Mouse (Mus musculus): ENCODE measurements around the gene Gfral. TPM values are rescaled to one million over a fixed set of nuclear protein-coding genes. Genes with fewer than 3 reads are reported as not detected.

The Gfral gene
- polyA plus RNA-seq (2014; fragmentation: Nextera tagmentation; extraction: Ambion mirVana) = not detected in 2 replicates

DNA sequence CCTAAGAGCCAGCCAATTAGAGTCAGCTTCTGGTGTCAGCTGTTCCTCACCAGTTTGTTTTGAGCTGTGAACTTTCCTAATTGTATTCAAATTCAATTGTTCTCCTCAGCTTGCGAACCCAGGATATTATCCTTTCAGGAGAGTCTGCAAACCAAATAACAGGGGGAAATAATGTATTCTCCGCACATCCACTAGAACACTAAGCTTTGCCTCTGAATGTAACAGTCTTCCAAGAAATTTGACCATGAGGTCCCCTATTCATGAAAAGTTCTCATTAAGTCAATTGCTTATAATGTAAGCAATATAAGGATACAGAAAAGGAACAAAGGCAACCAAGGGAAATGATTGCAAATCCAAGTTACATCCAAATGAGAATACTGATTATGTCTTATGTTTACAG is at the start of gene Gfral:
Gene Gfral, minus strand, starts transcription at position 101 of the 400 bp plus-strand sequence.
- no peaks in the 10 kb centered on the region for H3K27me3 ChIP-seq (ENCODE audit: control insufficient read depth, insufficient read depth, low read length)
- no peaks in the 10 kb centered on the region for H3K4me1 ChIP-seq (ENCODE audit: control insufficient read depth, insufficient read depth, low read length)
- no peak for ATAC-seq (ENCODE audit: low FRiP score, low TSS enrichment)
- H3K36me3 ChIP-seq (ENCODE audit: control insufficient read depth, insufficient read depth, low read length) = no peaks in the 10 kb centered on the region
- H3K9ac ChIP-seq (replicated peaks; ENCODE audit: low read length) = no peak within 1 kb of the TSS
- 76% methylated on average over 2 of the region's 2 CpGs for WGBS
- H3K9me3 ChIP-seq (ENCODE audit: control insufficient read depth, low read length) = no peaks in the 10 kb centered on the region
- H3K27ac ChIP-seq (replicated peaks; ENCODE audit: low read depth, low read length) = no peak within 1 kb of the TSS
- no peak within 1 kb of the TSS for H3K4me2 ChIP-seq (ENCODE audit: low read length)
- no peak for DNase-seq
- H3K4me3 ChIP-seq (replicated peaks; ENCODE audit: low read depth, low read length) = no peak within 1 kb of the TSS

- Histone ChIP-seq H3K27ac (replicated peaks; ENCODE audit: low read depth, low read length) (no peak overlapping the region), H3K4me1 (ENCODE audit: control insufficient read depth, insufficient read depth, low read length) (no peaks in the 10 kb centered on the region), H3K27me3 (ENCODE audit: control insufficient read depth, insufficient read depth, low read length) (no peaks in the 10 kb centered on the region), H3K4me3 (replicated peaks; ENCODE audit: low read depth, low read length) (no peak overlapping the region), H3K9me3 (ENCODE audit: control insufficient read depth, low read length) (no peaks in the 10 kb centered on the region), H3K36me3 (ENCODE audit: control insufficient read depth, insufficient read depth, low read length) (no peaks in the 10 kb centered on the region), H3K9ac (replicated peaks; ENCODE audit: low read length) (no peak overlapping the region), H3K4me2 (ENCODE audit: low read length) (no peak overlapping the region)
- no peak for DNase-seq
- ATAC-seq (ENCODE audit: low FRiP score, low TSS enrichment) = no peak
- 84% methylated on average over 5 of the region's 5 CpGs for WGBS
These were observed 44.3 kb upstream of the Gfral start for GRCm38 (mm10) chr9:76257731-76258130.

DNA sequence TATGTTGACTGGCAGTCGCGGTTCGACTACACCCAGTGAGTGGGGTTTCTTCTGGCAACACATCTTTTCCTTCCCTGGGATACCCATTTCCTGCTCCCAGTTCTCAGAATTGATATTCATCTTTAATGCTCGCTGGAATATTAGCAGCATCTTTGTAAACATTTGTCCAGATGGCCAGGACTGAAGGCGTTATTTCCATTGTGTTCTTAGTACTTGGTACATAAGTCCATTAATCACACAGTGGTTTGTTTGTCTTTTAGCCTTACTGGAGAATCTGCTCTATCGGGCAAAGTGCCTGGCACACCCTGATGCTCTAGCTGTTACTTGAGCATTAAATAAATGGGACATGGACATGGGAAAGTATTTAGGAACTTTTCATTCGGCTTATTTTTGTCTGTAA is 39.1 kb upstream of the Gfral start:
- Histone ChIP-seq H3K9ac (replicated peaks; ENCODE audit: low read length) (no peak overlapping the region), H3K4me1 (ENCODE audit: control insufficient read depth, insufficient read depth, low read length) (no peaks in the 10 kb centered on the region), H3K27ac (replicated peaks; ENCODE audit: low read depth, low read length) (no peak overlapping the region), H3K4me2 (ENCODE audit: low read length) (no peak overlapping the region), H3K27me3 (ENCODE audit: control insufficient read depth, insufficient read depth, low read length) (no peaks in the 10 kb centered on the region), H3K36me3 (ENCODE audit: control insufficient read depth, insufficient read depth, low read length) (no peaks in the 10 kb centered on the region), H3K4me3 (replicated peaks; ENCODE audit: low read depth, low read length) (no peak overlapping the region), H3K9me3 (ENCODE audit: control insufficient read depth, low read length) (no peaks in the 10 kb centered on the region)
- ATAC-seq (ENCODE audit: low FRiP score, low TSS enrichment) (no peak), DNase-seq (no peak)
- WGBS = 89% methylated on average over 7 of the region's 7 CpGs

DNA sequence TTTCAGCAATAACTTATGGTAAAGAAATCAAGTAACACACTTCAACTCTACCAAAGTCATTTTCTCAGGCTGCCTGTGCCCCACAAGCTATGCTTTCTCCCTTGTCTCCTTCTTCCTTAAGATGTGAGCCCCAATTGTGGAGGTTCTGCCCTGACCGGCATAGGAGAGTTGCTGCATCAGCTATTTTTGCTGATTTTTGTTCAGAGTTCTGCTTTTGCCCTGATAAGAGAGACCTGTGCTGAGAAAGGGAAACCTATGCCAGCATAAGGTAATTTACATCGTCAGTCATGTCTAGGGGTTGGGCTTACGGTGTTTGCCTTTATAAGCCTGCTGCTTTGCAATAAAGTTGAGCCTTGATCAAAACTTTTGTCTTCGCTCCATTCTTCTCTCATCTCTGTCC is 38.7 kb upstream of the Gfral start:
- H3K4me3 ChIP-seq (replicated peaks; ENCODE audit: low read depth, low read length) = no peak overlapping the region
- 93% methylated on average over 4 of the region's 4 CpGs for WGBS
- no peak overlapping the region for H3K4me2 ChIP-seq (ENCODE audit: low read length)

DNA sequence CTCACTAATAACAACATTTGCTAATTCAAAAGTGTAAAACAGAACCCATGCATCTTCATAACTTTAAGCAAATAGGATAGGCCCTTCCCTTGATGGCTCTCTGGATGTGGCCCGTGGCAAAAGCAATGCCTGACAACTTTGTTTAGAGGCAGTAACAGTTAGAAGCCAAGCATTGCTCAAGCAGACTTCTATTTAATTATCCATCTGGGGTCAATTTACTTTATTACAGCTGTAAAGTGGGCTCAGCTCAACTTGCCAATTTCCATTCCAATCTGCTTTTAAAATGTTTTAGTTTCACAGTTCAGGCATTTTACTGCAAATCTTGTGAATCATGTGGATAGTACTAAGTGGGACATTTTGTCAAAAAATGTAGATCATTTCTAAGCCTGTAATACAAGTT is 28.9 kb upstream of the Gfral start:
- ATAC-seq (ENCODE audit: low FRiP score, low TSS enrichment) = no peak
- DNase-seq = no peak
- Histone ChIP-seq H3K4me2 (ENCODE audit: low read length) (no peak overlapping the region), H3K27ac (replicated peaks; ENCODE audit: low read depth, low read length) (no peak overlapping the region), H3K27me3 (ENCODE audit: control insufficient read depth, insufficient read depth, low read length) (no peaks in the 10 kb centered on the region), H3K9me3 (ENCODE audit: control insufficient read depth, low read length) (no peaks in the 10 kb centered on the region), H3K4me3 (replicated peaks; ENCODE audit: low read depth, low read length) (no peak overlapping the region), H3K9ac (replicated peaks; ENCODE audit: low read length) (no peak overlapping the region), H3K36me3 (ENCODE audit: control insufficient read depth, insufficient read depth, low read length) (no peaks in the 10 kb centered on the region), H3K4me1 (ENCODE audit: control insufficient read depth, insufficient read depth, low read length) (no peaks in the 10 kb centered on the region)
- WGBS = 84% methylated on average over 1 of the region's 1 CpGs

More for the DNA sequence above, 38.7 kb upstream of the Gfral start:
- H3K9me3 ChIP-seq (ENCODE audit: control insufficient read depth, low read length) = no peaks in the 10 kb centered on the region
- H3K27me3 ChIP-seq (ENCODE audit: control insufficient read depth, insufficient read depth, low read length) = no peaks in the 10 kb centered on the region
- H3K36me3 ChIP-seq (ENCODE audit: control insufficient read depth, insufficient read depth, low read length) = no peaks in the 10 kb centered on the region
- DNase-seq (no peak), ATAC-seq (ENCODE audit: low FRiP score, low TSS enrichment) (no peak)
- no peaks in the 10 kb centered on the region for H3K4me1 ChIP-seq (ENCODE audit: control insufficient read depth, insufficient read depth, low read length)
- H3K27ac ChIP-seq (replicated peaks; ENCODE audit: low read depth, low read length) = no peak overlapping the region
- no peak overlapping the region for H3K9ac ChIP-seq (replicated peaks; ENCODE audit: low read length)

GRCm38 (mm10) chr9:76237946-76238345 is 24.5 kb upstream of the Gfral start:
- DNase-seq (no peak), ATAC-seq (ENCODE audit: low FRiP score, low TSS enrichment) (no peak)
- no peak overlapping the region for H3K27ac ChIP-seq (replicated peaks; ENCODE audit: low read depth, low read length)
- no peak overlapping the region for H3K4me2 ChIP-seq (ENCODE audit: low read length)
- 80% methylated on average over 5 of the region's 5 CpGs for WGBS
- no peaks in the 10 kb centered on the region for H3K36me3 ChIP-seq (ENCODE audit: control insufficient read depth, insufficient read depth, low read length)
- no peak overlapping the region for H3K4me3 ChIP-seq (replicated peaks; ENCODE audit: low read depth, low read length)
- peaks cover 4% of the 10 kb centered on the region; the same call in 1 of the 2 replicates for H3K4me1 ChIP-seq (ENCODE audit: control insufficient read depth, insufficient read depth, low read length)
- H3K9me3 ChIP-seq (ENCODE audit: control insufficient read depth, low read length) = no peaks in the 10 kb centered on the region
- H3K9ac ChIP-seq (replicated peaks; ENCODE audit: low read length) = no peak overlapping the region
- no peaks in the 10 kb centered on the region for H3K27me3 ChIP-seq (ENCODE audit: control insufficient read depth, insufficient read depth, low read length)

DNA sequence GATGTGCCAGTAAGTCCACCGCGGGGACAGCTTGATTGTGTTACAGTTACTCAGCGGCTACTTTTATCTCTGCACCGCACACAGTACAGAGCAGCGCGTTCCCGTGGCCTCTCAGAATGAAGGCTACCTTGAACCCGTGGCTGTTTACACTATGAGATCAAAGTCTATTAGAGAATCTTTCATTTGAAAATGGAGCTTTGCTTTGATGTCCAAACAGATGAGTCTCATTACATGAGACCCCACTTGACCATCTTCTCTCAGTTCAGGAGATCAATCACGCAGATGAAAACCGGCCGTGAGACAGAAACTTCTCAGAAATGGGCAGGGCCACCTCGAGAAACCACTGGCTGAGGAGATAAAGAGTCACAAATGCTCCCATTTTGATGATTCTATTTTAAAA is 23.8 kb upstream of the Gfral start:
- Histone ChIP-seq H3K4me3 (replicated peaks; ENCODE audit: low read depth, low read length) (no peak overlapping the region), H3K36me3 (ENCODE audit: control insufficient read depth, insufficient read depth, low read length) (no peaks in the 10 kb centered on the region), H3K27me3 (ENCODE audit: control insufficient read depth, insufficient read depth, low read length) (no peaks in the 10 kb centered on the region), H3K27ac (replicated peaks; ENCODE audit: low read depth, low read length) (no peak overlapping the region), H3K9ac (replicated peaks; ENCODE audit: low read length) (no peak overlapping the region), H3K4me2 (ENCODE audit: low read length) (no peak overlapping the region), H3K4me1 (ENCODE audit: control insufficient read depth, insufficient read depth, low read length) (peaks cover 4% of the 10 kb centered on the region; the same call in 1 of the 2 replicates), H3K9me3 (ENCODE audit: control insufficient read depth, low read length) (no peaks in the 10 kb centered on the region)
- WGBS = 68% methylated on average over 12 of the region's 12 CpGs
- ATAC-seq (ENCODE audit: low FRiP score, low TSS enrichment) (no peak), DNase-seq (no peak)

GRCm38 (mm10) chr9:76236626-76237025 is 23.2 kb upstream of the Gfral start:
- Histone ChIP-seq H3K27ac (replicated peaks; ENCODE audit: low read depth, low read length) (no peak overlapping the region), H3K27me3 (ENCODE audit: control insufficient read depth, insufficient read depth, low read length) (no peaks in the 10 kb centered on the region), H3K4me3 (replicated peaks; ENCODE audit: low read depth, low read length) (peak overlapping the region; percentile 22), H3K4me1 (ENCODE audit: control insufficient read depth, insufficient read depth, low read length) (peaks cover 4% of the 10 kb centered on the region; the same call in 1 of the 2 replicates), H3K36me3 (ENCODE audit: control insufficient read depth, insufficient read depth, low read length) (no peaks in the 10 kb centered on the region), H3K9ac (replicated peaks; ENCODE audit: low read length) (no peak overlapping the region), H3K4me2 (ENCODE audit: low read length) (peak overlapping the region; percentile 66), H3K9me3 (ENCODE audit: control insufficient read depth, low read length) (no peaks in the 10 kb centered on the region)
- peak; percentile 86 for DNase-seq
- WGBS = 2% methylated on average over 7 of the region's 7 CpGs
- peak; percentile 67; the same call in 1 of the 2 replicates for ATAC-seq (ENCODE audit: low FRiP score, low TSS enrichment)

- Histone ChIP-seq H3K9ac (replicated peaks; ENCODE audit: low read length) (0 out of 2 replicates have a peak overlapping the region, but pooled peaks have one; percentile 23), H3K27ac (replicated peaks; ENCODE audit: low read depth, low read length) (0 out of 2 replicates have a peak overlapping the region, but pooled peaks have one; percentile 14), H3K27me3 (ENCODE audit: control insufficient read depth, insufficient read depth, low read length) (no peaks in the 10 kb centered on the region), H3K36me3 (ENCODE audit: control insufficient read depth, insufficient read depth, low read length) (no peaks in the 10 kb centered on the region), H3K4me3 (replicated peaks; ENCODE audit: low read depth, low read length) (peak overlapping the region; percentile 22), H3K9me3 (ENCODE audit: control insufficient read depth, low read length) (no peaks in the 10 kb centered on the region), H3K4me2 (ENCODE audit: low read length) (peak overlapping the region; percentile 66), H3K4me1 (ENCODE audit: control insufficient read depth, insufficient read depth, low read length) (peaks cover 4% of the 10 kb centered on the region; the same call in 1 of the 2 replicates)
- WGBS = 3% methylated on average over 14 of the region's 14 CpGs
- ATAC-seq (ENCODE audit: low FRiP score, low TSS enrichment) (peak; percentile 72; the same call in 1 of the 2 replicates), DNase-seq (peak; percentile 73)
These were observed 22.6 kb upstream of the Gfral start for GRCm38 (mm10) chr9:76235945-76236503.
